Mouse (Mus musculus) liver, embryonic 16.5 days (tissue): ENCODE results near the gene Mtx2. TPM values are rescaled to one million over a fixed set of nuclear protein-coding genes. Genes with fewer than 3 reads are reported as not detected.

ENCODE experiments used
- ATAC-seq: fragments of 200-750 bp; cut with Nextera tagmentation; 2 replicates; pipeline ENCODE4 v1.8.0; 2017; ENCODE audit warnings: low read depth, mild to moderate bottlenecking, moderate number of reproducible peaks, moderate library complexity
- H3K27ac ChIP-seq: fragments of 300-500 bp; sonication (generic); 2 replicates; pipeline ENCODE4 v1.5.1; 2014; ENCODE audit warnings: mild to moderate bottlenecking, low read length
- H3K27me3 ChIP-seq: fragments of 300-500 bp; sonication (generic); 2 replicates; pipeline ENCODE4 v1.6.1; 2014; ENCODE audit warnings: low read depth, low read length, mixed read lengths; ENCODE audit not compliant: control insufficient read depth, insufficient read depth
- H3K36me3 ChIP-seq: fragments of 300-500 bp; sonication (generic); 2 replicates; pipeline ENCODE4 v1.6.1; 2014; ENCODE audit warnings: mild to moderate bottlenecking; ENCODE audit not compliant: control insufficient read depth, insufficient read depth
- H3K4me1 ChIP-seq: fragments of 300-500 bp; sonication (generic); 2 replicates; pipeline ENCODE4 v1.6.1; 2014; ENCODE audit warnings: low read depth, low read length, mixed read lengths; ENCODE audit not compliant: control insufficient read depth
- H3K4me2 ChIP-seq: fragments of 300-500 bp; sonication (generic); 2 replicates; pipeline ENCODE4 v1.6.1; 2014; ENCODE audit warnings: low read depth, low read length, mixed read lengths
- H3K4me3 ChIP-seq: fragments of 300-500 bp; sonication (generic); 2 replicates; pipeline ENCODE4 v1.5.1; 2014; ENCODE audit warnings: low read depth, mild to moderate bottlenecking, low read length
- H3K9ac ChIP-seq: fragments of 300-500 bp; sonication (generic); 2 replicates; pipeline ENCODE4 v1.6.1; 2014; ENCODE audit warnings: low read depth, low read length
- H3K9me3 ChIP-seq: fragments of 300-500 bp; sonication (generic); replicated peaks from 2 replicates; pipeline ENCODE4 v1.6.1; 2016; ENCODE audit warnings: low read length; ENCODE audit not compliant: control insufficient read depth
- WGBS: fragments of 180-500 bp; shearing (Covaris S2); extraction: QIAGEN DNeasy Blood & Tissue Kit; methylation state at CpG from one replicate; pipeline ENCODE4 v1.1.7; 2014; ENCODE audit not compliant: insufficient replicate concordance; 5-methylcytosine and 5-hydroxymethylcytosine counted together
- polyA plus RNA-seq: library from polyadenylated mRNA; unstranded; fragments of >200 nt; fragmentation: Nextera tagmentation; extraction: Ambion mirVana; gene quantifications from 2 replicates; pipeline ENCODE4 v1.2.1, GENCODE M21; 2015

Gene Mtx2
- 48.3 and 52.5 TPM in 2 replicates for polyA plus RNA-seq

DNA sequence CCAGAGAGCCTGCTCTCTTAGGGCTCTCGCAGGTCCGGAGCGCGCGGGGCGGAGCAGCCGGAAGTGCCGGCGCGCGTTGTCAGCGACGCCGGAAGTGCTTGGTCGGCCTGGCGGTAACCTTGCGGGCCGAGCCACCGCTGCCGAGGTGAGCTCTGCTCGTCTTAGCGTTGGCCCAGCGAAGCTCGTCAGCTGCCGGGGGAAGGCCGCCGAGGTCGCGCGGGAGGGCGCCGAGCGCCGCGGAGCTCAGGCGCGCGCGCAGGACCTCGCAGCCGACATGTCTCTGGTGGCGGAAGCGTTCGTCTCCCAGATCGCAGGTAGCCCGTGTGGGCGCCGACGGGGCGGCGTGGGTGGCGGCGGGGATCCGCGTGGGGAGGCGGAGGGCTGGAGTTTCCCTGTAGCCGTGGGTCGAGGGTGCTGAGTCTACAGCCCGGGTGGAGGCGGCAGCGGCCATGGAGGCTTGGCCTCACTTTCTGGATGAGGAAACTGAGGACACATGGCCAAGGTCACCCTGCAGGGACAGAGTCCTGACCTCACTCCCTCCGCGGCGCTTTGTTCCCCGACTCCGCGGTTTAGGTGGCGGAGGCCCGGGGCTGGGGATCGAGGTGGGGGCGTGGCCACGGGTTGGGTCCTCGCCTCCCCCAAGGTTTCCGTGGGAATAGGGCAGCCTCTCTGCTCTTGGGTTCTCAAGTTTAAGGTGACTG lies at the start of gene Mtx2:
Gene Mtx2 (plus strand): TSS at position 74 of the 701 bp plus-strand sequence.
- H3K9me3 ChIP-seq = no peaks in the 10 kb centered on the region
- peak within 1 kb of the TSS; percentile 94 for H3K27ac ChIP-seq
- peak within 1 kb of the TSS; percentile 95 for H3K9ac ChIP-seq
- no peaks in the 10 kb centered on the region for H3K36me3 ChIP-seq
- H3K27me3 ChIP-seq = no peaks in the 10 kb centered on the region; the same call in 1 of the 2 replicates
- peak within 1 kb of the TSS; percentile 67 for H3K4me2 ChIP-seq
- H3K4me3 ChIP-seq = peak within 1 kb of the TSS; percentile 98
- ATAC-seq = peak; percentile 92
- H3K4me1 ChIP-seq = no peaks in the 10 kb centered on the region; the same call in 1 of the 2 replicates
- WGBS = under 1% methylated on average over 74 of the region's 74 CpGs

DNA sequence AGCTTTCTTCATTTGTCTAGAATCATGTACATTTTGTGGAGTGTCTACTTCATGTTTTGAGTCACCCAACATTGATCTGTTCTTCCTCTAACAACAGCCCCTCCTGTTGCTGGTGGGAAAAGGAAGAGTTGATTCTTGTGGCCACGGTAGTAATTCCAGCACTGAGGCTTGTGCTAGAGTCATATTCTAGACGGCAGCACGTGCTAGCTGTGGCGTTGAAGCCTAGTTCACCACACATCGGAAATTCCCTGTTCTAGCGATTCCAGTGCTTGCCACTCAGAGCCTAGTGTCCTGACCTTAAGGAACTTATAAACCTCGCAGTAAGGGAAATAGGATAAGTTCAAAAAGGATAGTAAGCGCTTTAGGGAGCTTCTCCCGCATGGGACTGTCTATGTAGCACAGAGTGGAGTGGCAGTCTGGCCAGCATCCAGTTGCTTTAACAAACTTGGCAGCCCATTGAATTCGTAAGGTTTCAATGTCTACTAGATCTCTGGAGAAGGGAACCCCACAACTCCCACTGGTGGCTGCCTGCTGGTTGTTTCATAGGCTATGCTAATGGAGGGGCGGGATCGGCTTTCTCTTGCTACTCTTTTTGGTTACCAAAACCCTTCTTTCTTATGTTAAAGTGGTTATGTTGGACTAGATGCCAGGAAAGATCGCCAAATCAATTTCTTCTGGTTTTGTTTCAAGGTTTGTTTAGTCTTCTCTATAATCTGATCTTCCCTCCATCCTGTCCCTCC lies 47.9 kb upstream of the Mtx2 start:
- no peaks in the 10 kb centered on the region for H3K4me1 ChIP-seq
- H3K4me2 ChIP-seq = no peak overlapping the region
- no peak overlapping the region for H3K9ac ChIP-seq
- no peak for ATAC-seq
- H3K27me3 ChIP-seq = no peaks in the 10 kb centered on the region
- H3K9me3 ChIP-seq = no peaks in the 10 kb centered on the region
- WGBS = 65% methylated on average over 13 of the region's 13 CpGs
- no peak overlapping the region for H3K27ac ChIP-seq
- H3K36me3 ChIP-seq = no peaks in the 10 kb centered on the region
- H3K4me3 ChIP-seq = no peak overlapping the region

DNA sequence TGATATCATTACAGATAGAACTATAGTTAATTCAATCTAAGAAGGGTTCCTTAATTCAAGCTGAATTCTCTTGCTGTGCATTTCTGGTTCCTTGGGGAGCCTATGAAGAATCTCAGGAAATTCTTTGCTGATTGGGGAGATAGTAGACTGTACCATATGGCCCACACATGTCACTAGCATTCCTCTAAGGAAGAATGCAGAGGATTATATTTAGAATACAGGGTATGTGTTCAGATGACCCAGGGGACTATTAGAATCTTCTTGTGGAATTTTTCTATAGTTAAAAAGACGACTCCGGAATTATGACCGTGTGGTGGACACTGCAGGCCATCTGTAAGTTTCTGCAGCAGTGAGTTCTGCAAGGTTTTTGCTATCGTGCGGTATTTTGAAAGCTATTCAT lies 44.2 kb upstream of the Mtx2 start:
- Histone ChIP-seq H3K4me1 (no peaks in the 10 kb centered on the region), H3K9me3 (no peaks in the 10 kb centered on the region), H3K27me3 (no peaks in the 10 kb centered on the region), H3K9ac (no peak overlapping the region), H3K36me3 (no peaks in the 10 kb centered on the region), H3K4me2 (no peak overlapping the region), H3K4me3 (no peak overlapping the region), H3K27ac (no peak overlapping the region)
- 78% methylated on average over 5 of the region's 5 CpGs for WGBS
- ATAC-seq = no peak

DNA sequence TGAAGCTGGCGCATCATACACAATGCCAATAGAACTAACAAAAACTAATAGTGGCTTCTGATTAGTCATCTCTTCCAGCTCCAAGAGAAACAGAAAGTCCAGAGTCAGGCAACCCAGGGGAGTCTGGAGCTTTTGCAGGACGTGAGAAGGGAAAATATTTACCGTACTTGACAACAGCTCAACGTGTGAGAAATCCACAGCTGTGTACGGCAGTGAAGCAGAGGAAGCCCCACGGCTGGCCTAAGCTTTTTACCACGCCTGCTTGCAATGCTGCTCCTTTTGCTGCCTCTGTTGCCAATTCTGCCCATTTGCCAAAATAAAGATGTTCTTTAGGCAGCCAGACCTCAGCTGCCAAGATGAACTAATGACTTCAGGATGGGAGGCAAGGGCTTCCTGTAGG lies 30.1 kb upstream of the Mtx2 start:
- H3K4me1 ChIP-seq = no peaks in the 10 kb centered on the region
- H3K9me3 ChIP-seq = no peaks in the 10 kb centered on the region
- WGBS = 47% methylated on average over 7 of the region's 7 CpGs
- H3K27me3 ChIP-seq = no peaks in the 10 kb centered on the region
- H3K36me3 ChIP-seq = no peaks in the 10 kb centered on the region
- no peak overlapping the region for H3K4me3 ChIP-seq
- no peak for ATAC-seq
- H3K4me2 ChIP-seq = no peak overlapping the region
- H3K9ac ChIP-seq = no peak overlapping the region
- H3K27ac ChIP-seq = no peak overlapping the region

- Histone ChIP-seq H3K4me3 (no peak overlapping the region), H3K9me3 (no peaks in the 10 kb centered on the region), H3K4me2 (no peak overlapping the region), H3K27ac (no peak overlapping the region), H3K9ac (no peak overlapping the region), H3K4me1 (no peaks in the 10 kb centered on the region), H3K36me3 (no peaks in the 10 kb centered on the region), H3K27me3 (peaks cover 4% of the 10 kb centered on the region; the same call in 1 of the 2 replicates)
- ATAC-seq = no peak
- WGBS = 62% methylated on average over 5 of the region's 5 CpGs
Observed at GRCm38 (mm10) chr2:74808431-74808830, 17.2 kb upstream of the Mtx2 start.

DNA sequence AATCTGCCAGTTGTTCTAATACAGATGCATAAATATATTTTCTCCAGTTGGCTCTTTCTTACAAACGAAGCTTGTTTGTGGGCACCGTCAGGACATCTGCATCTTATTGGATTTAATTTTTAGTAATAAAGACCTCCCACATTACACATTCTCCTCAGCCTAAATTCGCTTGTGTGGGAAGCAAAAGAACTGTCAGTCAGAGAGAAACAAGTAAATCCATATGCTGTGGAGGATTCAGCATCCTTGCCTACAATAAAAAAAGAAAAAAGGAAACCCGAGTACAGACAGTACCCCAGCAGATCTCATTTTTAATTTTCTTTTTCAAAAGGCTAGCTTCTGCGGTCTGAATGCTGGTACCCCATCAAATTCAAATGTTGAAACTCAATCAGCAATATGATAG lies 2.9 kb upstream of the Mtx2 start:
- no peaks in the 10 kb centered on the region for H3K9me3 ChIP-seq
- H3K4me2 ChIP-seq = no peak overlapping the region
- H3K27ac ChIP-seq = no peak overlapping the region
- no peak overlapping the region for H3K9ac ChIP-seq
- ATAC-seq = no peak
- H3K36me3 ChIP-seq = no peaks in the 10 kb centered on the region
- no peaks in the 10 kb centered on the region; the same call in 1 of the 2 replicates for H3K27me3 ChIP-seq
- no peaks in the 10 kb centered on the region; the same call in 1 of the 2 replicates for H3K4me1 ChIP-seq
- 63% methylated on average over 5 of the region's 5 CpGs for WGBS
- H3K4me3 ChIP-seq = no peak overlapping the region

- peak overlapping the region; percentile 95 for H3K9ac ChIP-seq
- no peaks in the 10 kb centered on the region for H3K36me3 ChIP-seq
- H3K27ac ChIP-seq = peak overlapping the region; percentile 94
- no peak for ATAC-seq
- peak overlapping the region; percentile 67 for H3K4me2 ChIP-seq
- H3K27me3 ChIP-seq = no peaks in the 10 kb centered on the region; the same call in 1 of the 2 replicates
- no peaks in the 10 kb centered on the region for H3K9me3 ChIP-seq
- 65% methylated on average over 3 of the region's 3 CpGs for WGBS
- H3K4me1 ChIP-seq = no peaks in the 10 kb centered on the region; the same call in 1 of the 2 replicates
- H3K4me3 ChIP-seq = peak overlapping the region; percentile 98
Observed at GRCm38 (mm10) chr2:74825371-74825729, 253 bp upstream of the Mtx2 start.

GRCm38 (mm10) chr2:74846992-74847391 lies 21.4 kb downstream of the Mtx2 start:
- no peak overlapping the region for H3K4me2 ChIP-seq
- H3K9ac ChIP-seq = no peak overlapping the region
- no peaks in the 10 kb centered on the region for H3K27me3 ChIP-seq
- ATAC-seq = peak; percentile 92
- H3K4me1 ChIP-seq = peaks cover 8% of the 10 kb centered on the region; the same call in 1 of the 2 replicates
- H3K27ac ChIP-seq = 0 out of 2 replicates have a peak overlapping the region, but pooled peaks have one; percentile 5
- H3K4me3 ChIP-seq = no peak overlapping the region
- no peaks in the 10 kb centered on the region for H3K36me3 ChIP-seq
- WGBS = 38% methylated on average over 5 of the region's 5 CpGs
- no peaks in the 10 kb centered on the region for H3K9me3 ChIP-seq

- no peak for ATAC-seq
- H3K4me3 ChIP-seq = no peak overlapping the region
- no peaks in the 10 kb centered on the region for H3K36me3 ChIP-seq
- H3K4me1 ChIP-seq = peaks cover 8% of the 10 kb centered on the region; the same call in 1 of the 2 replicates
- no peaks in the 10 kb centered on the region for H3K9me3 ChIP-seq
- H3K27ac ChIP-seq = peak overlapping the region; percentile 5; the same call in 1 of the 2 replicates
- H3K27me3 ChIP-seq = no peaks in the 10 kb centered on the region
- WGBS = 63% methylated on average over 2 of the region's 2 CpGs
- H3K9ac ChIP-seq = no peak overlapping the region
- no peak overlapping the region for H3K4me2 ChIP-seq
Observed at GRCm38 (mm10) chr2:74847516-74847915, 21.9 kb downstream of the Mtx2 start.
